In genomic region chr12:9158751-9159150, GRCm38 (mm10) we compare ENCODE assay signal across 25 mouse cellular contexts.
A peak's percentile ranks its signal among the peaks of the same experiment; 100 is the strongest.
DNase-seq lines count a peak whose midpoint lies in the region; ATAC-seq and TF ChIP-seq lines count a peak whose summit lies in the region.
"Had no signal": no experiment of that assay in that cellular context is flagged by ENCODE, and none has a peak within 500 bp of the region (broad histone marks: within the 10 kb centered on the region; RNA-seq: fewer than 3 reads in every experiment).

No protein-coding gene starts in this region.

- no peak overlapping the region for H3K4me2 ChIP-seq in lung, embryonic 14.5 days
- H3K4me2 ChIP-seq in liver, embryonic 11.5 days = no peak overlapping the region
- H3K4me2 ChIP-seq: hindbrain, embryonic 12.5 days; liver, embryonic 15.5 days; midbrain, embryonic 12.5 days had no signal

- 53% methylated on average over 5 of the region's 5 CpGs for WGBS in lung, embryonic 14.5 days
- WGBS in liver, embryonic 11.5 days = 74% methylated on average over 5 of the region's 5 CpGs

- intact Hi-C loops in gastrocnemius, adult 2 months (cut with DNase I) = no loop called here

- no peaks in the 10 kb centered on the region for H3K36me3 ChIP-seq in lung, embryonic 14.5 days (ENCODE audit: insufficient read depth)
- H3K36me3 ChIP-seq in liver, embryonic 11.5 days (ENCODE audit: control insufficient read depth, insufficient read depth, low read length) = no peaks in the 10 kb centered on the region
- H3K36me3 ChIP-seq: hindbrain, embryonic 12.5 days; liver, embryonic 15.5 days; midbrain, embryonic 12.5 days had no signal

- H3K27ac ChIP-seq in gastrocnemius, adult 2 months = no peak overlapping the region
- no peak overlapping the region for H3K27ac ChIP-seq in lung, embryonic 14.5 days (ENCODE audit: low read depth)
- no peak overlapping the region for H3K27ac ChIP-seq in liver, embryonic 11.5 days (ENCODE audit: low read depth, low read length)
- H3K27ac ChIP-seq: hindbrain, embryonic 12.5 days; liver, embryonic 15.5 days; midbrain, embryonic 12.5 days had no signal

- peak; percentile 29 for DNase-seq in gastrocnemius, adult 2 months
- DNase-seq in gastrocnemius, adult 18-20 months (ENCODE audit: low spot score) = no peak
- peak; percentile 17 for DNase-seq in lung, embryonic 14.5 days
- DNase-seq in lung, postnatal 25 days (ENCODE audit: low spot score) = no peak
- peak; percentile 63 for DNase-seq in 3T3-L1 (ENCODE audit: low read depth, low spot score)
- peak; percentile 92 for DNase-seq in NIH3T3 (ENCODE audit: low read depth)
- DNase-seq in liver, embryonic 11.5 days (ENCODE audit: low spot score) = no peak
- DNase-seq: adrenal gland, postnatal 10 days; B cell, adult 2 months; cerebellum, adult 11 months; cerebellum, adult 9-11 months; kidney, adult 9 months; kidney, postnatal 10 days; layer of hippocampus, postnatal 36 days; liver; retina, postnatal 1 day; right cerebral cortex, postnatal 14 days; spleen, adult 18-20 months; thymus, postnatal 14 days had no signal

- no peak for ATAC-seq in lung, embryonic 14.5 days (ENCODE audit: insufficient read depth)
- no peak for ATAC-seq in liver, embryonic 11.5 days (replicated peaks; ENCODE audit: low FRiP score)
- ATAC-seq: forebrain, embryonic 14.5 days; intestine, postnatal 0 days had no signal

- H3K9ac ChIP-seq in lung, embryonic 14.5 days = no peak overlapping the region
- no peak overlapping the region for H3K9ac ChIP-seq in liver, embryonic 11.5 days (ENCODE audit: low read depth, low read length)
- H3K9ac ChIP-seq: hindbrain, embryonic 12.5 days; liver, embryonic 15.5 days; midbrain, embryonic 12.5 days had no signal

- H3K4me1 ChIP-seq in lung, embryonic 14.5 days (ENCODE audit: insufficient read depth) = no peaks in the 10 kb centered on the region
- no peaks in the 10 kb centered on the region for H3K4me1 ChIP-seq in liver, embryonic 11.5 days (replicated peaks; ENCODE audit: control insufficient read depth, insufficient read depth, low read length)
- H3K4me1 ChIP-seq: hindbrain, embryonic 12.5 days; liver, embryonic 15.5 days; megakaryocyte, embryonic 14.5 days; midbrain, embryonic 12.5 days had no signal

- no peak overlapping the region for H3K4me3 ChIP-seq in gastrocnemius, adult 2 months
- no peak overlapping the region for H3K4me3 ChIP-seq in lung, embryonic 14.5 days (ENCODE audit: low read depth, low read length)
- H3K4me3 ChIP-seq in liver, embryonic 11.5 days (ENCODE audit: low read depth, low read length) = no peak overlapping the region
- H3K4me3 ChIP-seq: hindbrain, embryonic 12.5 days; liver, embryonic 15.5 days; megakaryocyte, embryonic 14.5 days; midbrain, embryonic 12.5 days had no signal

- no peaks in the 10 kb centered on the region for H3K27me3 ChIP-seq in lung, embryonic 14.5 days (ENCODE audit: insufficient read depth, low read length)
- H3K27me3 ChIP-seq in liver, embryonic 11.5 days (replicated peaks; ENCODE audit: control insufficient read depth, insufficient read depth, low read length) = no peaks in the 10 kb centered on the region
- H3K27me3 ChIP-seq: hindbrain, embryonic 12.5 days; liver, embryonic 15.5 days; megakaryocyte, embryonic 14.5 days; midbrain, embryonic 12.5 days had no signal

- H3K9me3 ChIP-seq in lung, embryonic 14.5 days (ENCODE audit: low read depth, low read length) = no peaks in the 10 kb centered on the region
- H3K9me3 ChIP-seq in liver, embryonic 11.5 days (ENCODE audit: control insufficient read depth, low read length) = no peaks in the 10 kb centered on the region
- H3K9me3 ChIP-seq: hindbrain, embryonic 12.5 days; liver, embryonic 15.5 days; megakaryocyte, embryonic 14.5 days; midbrain, embryonic 12.5 days had no signal

- TF ChIP-seq CTCF in gastrocnemius, adult 2 months (IDR thresholded peaks at IDR 0.05) = no peak
- no peak for TF ChIP-seq CTCF in lung, embryonic 14.5 days (IDR thresholded peaks at IDR 0.05; ENCODE audit: low read depth)

Comparison
In these comparisons a context has a peak if more than half of its experiments do, and no peak if none do; other contexts are left out.
1. DNase-seq: peak in gastrocnemius, adult 2 months (single experiment), lung, embryonic 14.5 days (single experiment), 3T3-L1 (single experiment) and NIH3T3 (single experiment); none in gastrocnemius, adult 18-20 months (single experiment), lung, postnatal 25 days (single experiment) and liver, embryonic 11.5 days (single experiment).